Mouse (Mus musculus) urinary bladder, postnatal 10 days (tissue): Measurements from ENCODE around the gene Fgfr2.

Experiments used
- DNase-seq: peaks from one replicate; pipeline ENCODE4 v3.0.0; 2022; ENCODE audit warnings: low spot score

Fgfr2 gene

DNA sequence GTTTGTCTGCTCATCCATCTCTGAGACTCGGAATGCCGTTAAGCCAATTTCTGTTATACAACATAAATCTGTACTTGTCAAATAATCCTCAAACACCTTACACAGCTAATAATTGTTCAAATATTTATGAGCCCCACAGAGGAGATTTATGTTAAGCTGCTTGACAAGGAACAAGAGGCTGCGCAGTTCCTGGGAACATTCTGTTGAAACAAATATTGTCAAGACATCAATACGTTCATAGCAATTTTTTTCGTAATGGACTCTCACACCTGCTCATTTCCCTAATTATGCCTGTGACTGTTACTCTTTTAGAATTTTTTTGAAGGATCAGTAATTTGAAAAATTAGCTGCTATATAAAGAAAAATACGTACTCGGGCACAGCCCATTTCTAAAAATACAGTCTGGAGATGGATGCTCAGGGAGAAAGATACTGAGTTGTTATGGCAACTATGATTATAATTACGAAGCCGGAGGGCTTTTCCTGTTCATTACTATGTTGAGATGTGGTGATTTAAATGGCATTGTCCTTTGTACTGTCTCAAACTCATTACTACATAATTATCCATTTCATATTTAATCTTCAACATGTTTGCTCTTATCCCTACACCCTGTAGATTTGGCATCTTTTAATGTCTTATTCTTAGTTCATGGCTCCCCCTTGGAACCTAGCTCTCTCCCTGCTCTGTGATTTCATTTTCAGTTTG is 964.7 kb downstream of the Fgfr2 start:
- DNase-seq: no peak

DNA sequence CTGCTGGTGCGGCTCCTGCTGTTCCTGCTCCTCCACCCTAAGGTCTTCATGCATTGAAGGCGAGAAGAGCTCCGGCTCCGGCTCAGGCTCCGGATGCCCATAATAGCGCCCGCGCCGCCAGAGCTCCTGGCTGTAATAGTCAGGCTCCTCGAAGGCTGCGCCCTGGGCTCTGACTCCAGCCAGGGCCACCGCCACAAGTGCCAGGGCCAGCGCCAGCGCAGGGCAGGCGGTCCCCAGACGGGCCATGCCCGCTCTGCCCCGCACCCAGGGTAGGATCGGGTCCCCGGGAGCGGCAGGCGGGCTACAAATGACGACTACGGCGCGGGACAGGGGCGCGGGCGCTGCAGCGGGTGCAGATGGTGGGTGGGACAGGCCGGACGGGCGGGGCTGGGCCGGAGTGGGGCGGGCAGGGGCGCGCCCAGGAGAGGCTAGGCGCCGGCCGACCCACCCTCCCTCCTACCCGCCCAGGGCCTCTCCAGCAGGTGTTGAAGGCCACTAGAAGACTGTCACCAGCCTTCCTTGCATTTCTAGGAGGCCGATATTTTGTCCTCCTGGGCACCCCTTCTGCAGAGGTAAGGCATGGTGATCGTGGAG is 968.7 kb downstream of the Fgfr2 start, which contains the start of gene Cpxm2:
Gene Cpxm2, minus strand, starts transcription at position 372 of the 594 bp plus-strand sequence.
- DNase-seq: no peak

DNA sequence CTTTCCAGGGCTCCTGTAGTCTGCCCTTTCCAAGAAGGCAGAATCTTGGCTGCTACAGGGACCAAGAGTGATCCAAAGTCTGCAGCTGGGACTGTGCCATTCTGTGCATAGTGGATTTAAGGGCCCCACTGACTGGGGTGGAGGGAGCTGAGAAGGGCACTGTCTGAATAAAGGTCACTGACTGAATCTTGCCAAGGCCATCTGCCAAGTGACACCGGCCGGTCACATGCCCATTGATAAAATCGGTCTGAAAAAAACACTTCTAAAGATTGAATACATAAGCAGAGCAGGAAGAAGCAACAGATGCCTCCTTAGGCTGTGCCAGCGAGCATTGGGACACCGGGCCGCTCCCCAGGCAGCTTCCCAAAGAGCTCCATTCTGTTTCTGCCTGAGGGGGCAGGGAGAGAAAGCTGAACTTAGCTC is 969.4 kb downstream of the Fgfr2 start:
- no peak for DNase-seq

DNA sequence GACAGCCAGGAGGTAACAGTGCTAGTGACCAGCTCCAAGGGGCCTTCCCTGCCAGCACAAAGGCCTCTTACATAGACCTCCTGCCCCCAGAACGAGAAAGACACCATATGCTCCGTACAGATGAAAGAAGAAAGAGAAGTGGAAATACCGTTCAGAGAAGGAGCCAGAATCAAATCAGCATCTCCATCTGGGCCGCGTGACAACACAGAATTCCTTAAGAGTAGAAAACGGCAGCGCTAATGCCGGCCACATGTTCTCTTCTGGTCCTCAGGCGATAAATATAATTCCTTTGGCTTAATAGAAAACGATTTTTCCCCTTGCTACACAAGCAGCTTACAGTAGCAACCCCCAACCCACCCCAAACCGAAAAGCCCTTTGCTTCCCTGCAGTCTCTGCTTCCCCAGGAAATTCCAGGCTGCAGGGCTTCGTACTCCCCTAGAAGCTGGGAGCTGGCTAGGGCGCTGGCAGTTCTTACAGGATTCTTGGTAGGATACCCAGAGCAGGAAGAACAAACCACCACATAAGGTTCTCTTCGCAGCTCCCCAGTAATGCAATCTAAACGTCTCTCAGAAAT is 977.8 kb downstream of the Fgfr2 start:
- no peak for DNase-seq

DNA sequence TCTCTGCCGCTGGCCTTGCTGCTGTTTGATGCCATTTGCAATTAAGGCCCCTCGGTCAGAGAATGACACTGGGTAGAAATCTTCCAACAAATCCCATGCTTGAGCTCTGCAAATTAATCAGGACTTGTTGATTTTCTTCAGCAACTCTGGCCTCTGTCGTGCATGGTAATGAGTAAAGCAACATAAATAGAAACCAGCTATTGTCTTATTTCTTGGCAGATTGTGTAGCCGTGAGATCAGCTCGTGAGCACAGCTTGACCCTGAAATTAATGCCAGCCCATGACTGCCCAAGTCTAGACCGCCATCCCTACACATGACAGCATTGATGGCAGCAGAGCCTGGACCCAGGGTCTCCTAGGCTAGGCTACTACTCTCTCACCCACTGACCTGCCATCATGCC is 994.5 kb downstream of the Fgfr2 start:
- no peak for DNase-seq

DNA sequence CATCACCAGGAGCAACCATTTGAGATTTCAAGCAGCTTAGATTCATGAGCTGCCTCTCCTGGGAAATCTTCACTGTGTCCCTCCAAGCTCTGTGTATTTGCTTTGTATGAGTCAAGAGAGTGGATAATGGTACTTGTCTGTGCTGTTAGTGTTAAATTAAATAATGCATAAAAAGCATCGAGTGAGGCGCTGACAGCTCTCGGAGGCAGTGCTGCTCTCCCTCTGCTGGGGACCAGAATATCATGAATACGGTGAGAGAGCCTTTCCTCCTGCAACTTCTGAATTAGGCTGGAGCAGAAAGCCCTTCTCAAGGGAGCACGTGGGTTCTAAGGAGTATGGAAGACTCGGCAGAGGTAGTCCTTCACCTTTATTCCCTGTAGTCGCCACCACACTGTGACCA is 998.2 kb downstream of the Fgfr2 start:
- DNase-seq: no peak

DNA sequence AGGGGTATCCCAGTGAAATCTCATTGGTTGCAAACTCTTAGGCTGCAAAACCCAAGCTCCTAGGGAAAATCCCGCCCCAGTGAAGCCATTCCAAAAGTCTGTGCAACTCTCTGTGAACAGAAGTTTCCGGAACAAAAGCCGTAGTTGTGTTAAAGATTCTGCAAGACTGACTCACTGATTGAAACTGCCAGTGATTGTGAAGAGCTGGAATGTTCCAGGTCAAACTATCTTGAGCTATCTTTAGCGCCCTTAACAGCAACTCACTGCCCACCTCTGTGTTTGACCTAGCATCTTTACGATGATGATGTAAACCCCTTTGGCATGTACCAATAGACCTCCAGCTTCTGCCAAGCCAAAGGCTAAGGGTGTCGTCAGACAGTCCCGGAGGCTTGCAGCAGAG is 999.9 kb downstream of the Fgfr2 start:
- no peak for DNase-seq

DNA sequence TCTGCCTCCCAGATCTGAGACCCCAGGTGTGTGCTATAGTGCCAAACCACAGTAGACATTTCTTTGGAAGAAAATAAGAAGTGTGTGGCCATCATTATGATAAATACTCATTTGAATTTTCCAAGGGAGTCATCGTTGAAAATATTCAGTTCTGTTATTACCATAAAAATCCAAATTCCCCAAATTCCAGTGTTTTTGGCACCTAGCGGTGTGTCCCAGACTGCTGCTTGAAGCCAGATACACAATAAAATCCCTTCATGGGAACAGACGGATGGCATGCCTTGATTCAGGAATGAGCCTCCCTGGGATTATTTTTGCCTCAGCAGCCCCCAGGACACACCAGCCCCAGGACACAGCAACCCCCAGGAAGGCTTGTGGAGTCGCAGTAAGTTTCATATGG is 1003.3 kb downstream of the Fgfr2 start:
- no peak for DNase-seq

DNA sequence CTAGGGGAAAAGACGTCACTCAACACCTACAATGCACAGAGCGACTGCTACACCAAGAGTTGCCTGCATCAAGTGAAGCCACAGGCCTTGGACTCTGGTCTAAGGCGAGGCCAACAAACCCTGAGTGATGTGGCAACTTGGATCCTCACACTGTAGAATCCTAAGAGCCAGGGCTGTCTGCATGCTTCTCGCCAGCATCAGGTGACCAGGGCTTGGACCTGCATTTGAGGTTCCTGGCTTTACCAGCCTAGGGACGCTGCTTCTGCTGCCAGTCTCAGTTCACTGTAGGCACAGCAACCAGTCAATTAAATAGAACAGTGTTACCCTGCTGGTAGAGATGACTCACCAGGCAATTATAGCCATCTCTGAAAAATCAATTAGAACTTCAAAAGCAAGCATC is 1011.4 kb downstream of the Fgfr2 start:
- DNase-seq: no peak

DNA sequence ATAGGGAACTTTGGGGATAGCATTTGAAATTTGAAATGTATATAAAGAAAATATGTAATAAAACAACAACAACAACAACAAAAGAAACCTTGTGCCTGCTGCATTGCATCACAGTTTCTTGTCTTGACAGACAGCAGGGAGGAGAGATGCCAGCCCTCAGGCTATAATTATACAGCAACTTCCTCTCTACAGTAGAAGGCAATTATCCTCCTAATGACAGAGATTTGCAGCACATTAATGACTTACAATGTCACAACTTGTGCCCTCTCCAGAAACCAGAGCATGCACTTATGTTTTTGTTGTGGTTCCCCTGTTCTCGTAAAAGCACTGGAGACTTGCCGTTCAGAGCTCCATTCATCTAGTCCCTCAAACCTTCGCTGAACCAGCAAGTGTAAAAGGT is 1012.8 kb downstream of the Fgfr2 start:
- DNase-seq: no peak

DNA sequence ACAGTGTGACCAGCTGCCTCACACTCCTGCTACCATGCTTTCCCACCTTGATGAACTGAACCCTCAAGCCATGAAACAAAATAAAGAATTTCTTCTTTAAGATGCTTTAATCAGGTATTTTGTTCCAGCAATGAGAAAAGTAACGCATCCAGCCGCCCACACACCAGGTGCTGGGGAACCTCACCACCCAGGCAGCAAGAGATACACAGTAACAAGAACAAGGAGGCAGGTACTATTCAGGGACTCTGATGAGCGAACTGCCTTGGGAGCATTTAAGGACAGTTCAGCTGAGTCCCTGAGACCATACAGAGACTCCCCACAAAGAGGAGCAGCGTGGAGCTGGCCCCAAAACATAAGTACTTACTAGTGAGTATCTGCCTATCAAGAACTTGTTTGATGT is 1016.3 kb downstream of the Fgfr2 start:
- no peak for DNase-seq

DNA sequence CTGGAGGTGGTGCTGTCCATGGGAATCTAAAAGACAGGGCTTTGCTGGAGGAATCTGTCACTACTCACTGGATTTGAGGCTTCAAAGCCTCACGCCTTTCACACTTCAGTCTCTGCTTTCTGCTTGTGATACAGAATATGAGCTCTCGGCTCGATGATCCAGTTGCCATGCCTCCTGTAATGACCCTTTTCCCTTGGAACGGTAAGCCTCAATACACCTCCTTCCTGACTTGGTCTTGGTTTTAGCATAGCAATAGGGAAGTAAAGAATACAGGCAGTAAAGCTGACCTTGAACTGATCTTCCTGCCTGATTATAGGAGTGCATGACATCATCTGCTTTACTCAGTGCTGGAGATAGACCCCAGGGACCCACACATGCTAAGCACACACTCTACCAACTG is 1017.8 kb downstream of the Fgfr2 start:
- no peak for DNase-seq

DNA sequence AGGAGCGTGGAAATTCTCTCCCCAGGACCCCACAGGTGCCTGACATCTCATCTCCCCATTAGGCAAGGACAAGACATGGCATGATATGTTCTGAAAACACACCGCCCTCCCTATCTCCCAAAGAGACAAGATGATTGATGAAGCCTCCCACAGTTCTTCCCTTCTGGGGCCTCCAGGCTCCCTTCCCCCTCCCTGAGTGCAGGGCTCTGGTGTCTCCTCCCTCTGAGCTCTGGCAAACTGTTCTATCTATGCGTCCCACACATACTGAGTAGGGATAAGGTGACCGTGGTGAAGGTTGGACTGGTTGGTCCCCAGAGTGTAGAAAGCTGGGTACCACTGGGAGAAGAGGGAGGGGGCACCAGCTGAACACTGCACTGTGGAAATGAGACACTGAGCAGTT is 1024.7 kb downstream of the Fgfr2 start:
- no peak for DNase-seq

DNA sequence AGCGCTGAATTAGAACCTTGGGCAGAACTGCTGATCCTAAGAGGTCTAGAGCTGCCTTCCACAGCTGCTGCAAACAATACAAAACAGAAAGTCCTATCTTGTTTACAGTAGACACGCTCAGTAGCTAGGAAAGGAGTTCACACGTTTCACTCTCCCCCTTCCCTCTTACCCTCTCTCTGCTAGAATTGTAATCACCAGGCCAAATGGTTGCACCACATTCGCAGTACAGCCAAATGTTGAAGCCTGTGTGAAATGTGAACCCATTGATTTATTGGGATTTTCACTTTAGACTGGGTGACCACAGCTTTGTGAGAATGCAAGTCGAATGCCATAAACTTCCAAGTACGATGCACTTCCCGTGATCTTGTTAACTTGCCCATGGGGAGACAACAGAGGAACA is 1028.5 kb downstream of the Fgfr2 start:
- DNase-seq: no peak

DNA sequence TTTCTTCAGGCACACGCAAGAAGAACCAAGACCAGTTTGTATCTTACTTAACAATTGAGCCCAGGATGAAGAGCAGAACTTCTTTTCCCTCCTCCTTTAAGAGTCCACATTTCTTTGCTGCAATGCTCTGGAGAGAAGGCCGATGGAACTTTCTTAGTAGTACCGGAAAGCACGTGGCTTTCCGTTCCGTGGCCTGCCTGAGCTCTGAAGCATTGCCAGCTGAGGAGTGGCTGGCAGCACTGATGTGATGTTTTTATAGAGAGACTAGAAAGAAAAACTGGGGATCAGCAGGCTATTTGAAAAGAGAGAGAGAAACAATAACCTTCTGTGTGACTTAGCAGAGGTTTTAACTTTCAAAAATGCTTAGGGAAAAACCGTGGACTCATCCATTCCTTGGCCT is 1031.6 kb downstream of the Fgfr2 start:
- DNase-seq: no peak

DNA sequence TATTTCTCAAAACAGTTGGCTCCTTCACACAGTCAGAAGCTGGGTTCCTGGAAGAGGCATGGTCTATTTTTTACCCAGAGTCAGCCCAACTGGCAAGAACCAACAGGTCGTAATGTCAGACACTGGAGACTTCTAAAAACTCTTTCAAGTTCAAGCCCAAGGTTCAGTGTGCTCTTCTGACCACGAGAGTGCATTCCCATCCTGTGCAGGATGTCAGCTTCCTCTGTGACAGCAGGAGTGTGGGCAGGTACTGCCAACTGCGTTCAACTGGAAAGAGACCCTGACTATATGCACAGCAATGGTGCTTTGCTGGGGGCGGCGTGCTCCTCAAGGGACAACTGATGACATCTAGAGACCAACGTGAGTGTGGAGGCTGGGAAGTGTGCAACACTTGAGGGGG is 1034.5 kb downstream of the Fgfr2 start:
- DNase-seq: no peak

DNA sequence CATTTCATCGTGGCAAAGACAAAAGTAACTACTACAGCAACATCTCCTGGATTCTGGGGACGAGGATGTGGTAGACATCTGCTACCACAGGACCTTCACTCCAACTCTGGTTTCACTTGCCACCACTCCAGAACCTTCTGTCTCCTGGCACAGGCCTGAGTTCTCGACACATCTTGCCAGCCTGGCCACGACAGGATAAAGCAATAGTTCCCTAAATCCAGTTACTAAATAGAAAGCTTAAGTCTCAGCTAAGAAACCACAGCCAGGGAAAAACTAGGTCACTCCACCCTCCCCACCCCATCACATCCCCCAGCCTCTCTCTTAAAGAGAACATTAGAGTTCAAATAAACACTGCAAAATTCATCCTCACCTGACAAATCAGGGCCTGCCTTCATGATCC is 1035.0 kb downstream of the Fgfr2 start:
- DNase-seq: no peak

DNA sequence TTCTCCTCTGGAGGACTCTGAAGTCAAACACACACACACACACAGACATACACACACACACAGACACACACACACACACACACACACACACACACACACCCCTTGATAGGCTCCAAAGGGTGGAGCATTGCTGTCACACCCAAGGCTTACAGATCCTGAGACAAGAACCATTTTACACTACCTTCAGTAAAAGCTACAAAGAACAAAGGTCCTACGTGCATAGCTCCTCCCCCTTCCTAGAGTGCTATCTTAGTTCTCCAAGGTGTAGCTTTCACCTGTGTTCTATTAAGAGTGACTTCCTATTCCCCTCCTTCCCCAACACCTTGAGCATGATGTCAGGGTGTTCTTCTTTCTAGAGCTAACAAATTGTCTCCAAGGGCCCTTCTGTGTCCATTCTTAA is 1047.3 kb downstream of the Fgfr2 start:
- DNase-seq: no peak

DNA sequence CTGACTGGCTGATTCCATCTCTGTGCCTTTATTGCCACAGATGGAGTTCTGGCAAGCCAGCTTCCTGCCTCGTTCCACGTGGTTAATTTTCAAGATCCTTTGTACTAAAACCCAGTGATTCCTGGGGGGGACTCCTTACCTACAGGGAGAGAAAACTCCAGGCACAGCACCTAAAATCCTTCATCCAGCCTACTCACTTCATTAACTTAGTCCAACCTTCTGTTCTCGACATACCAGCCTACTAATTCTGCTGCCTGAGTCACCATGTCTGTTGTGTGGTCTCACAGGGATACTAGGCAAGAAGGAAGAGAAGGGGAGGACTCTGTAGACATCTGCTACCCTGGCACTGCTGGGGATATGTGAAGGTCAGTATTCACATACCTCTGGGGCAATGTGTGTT is 1048.6 kb downstream of the Fgfr2 start:
- no peak for DNase-seq

DNA sequence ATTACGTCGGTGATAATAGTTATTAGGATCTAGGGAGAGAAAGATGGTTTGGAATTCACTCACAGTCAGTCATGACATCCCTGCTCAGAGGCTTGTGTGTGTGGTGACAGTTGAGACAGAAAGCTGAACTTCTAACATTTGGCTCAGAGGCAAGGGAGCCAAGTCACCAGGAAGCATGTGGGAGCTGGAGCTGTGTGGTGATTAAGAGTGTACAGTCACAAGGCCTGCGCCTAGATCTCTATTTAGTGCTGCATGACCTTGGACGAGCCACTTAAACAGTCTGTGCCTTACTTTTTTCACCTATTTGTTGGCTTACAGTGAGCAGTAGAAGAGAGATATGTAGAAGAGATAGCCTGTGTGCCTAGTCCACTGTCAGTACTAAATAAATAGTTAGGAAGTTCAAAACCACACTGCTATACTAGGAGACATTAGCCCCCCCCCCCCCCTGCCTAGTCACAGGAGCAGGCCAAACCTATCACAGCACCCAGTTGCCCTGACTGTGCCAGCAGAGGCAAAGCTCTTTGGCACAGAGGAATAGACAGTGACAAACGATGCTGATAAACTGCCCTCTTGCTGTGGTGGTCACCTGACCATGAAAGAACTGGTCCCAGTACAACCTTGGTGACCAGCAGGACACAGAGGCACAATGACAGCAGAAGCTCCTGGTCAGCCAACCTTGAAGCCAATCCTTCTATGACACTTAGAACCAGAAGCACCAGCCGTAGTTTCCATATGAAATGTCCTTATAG is 1052.1 kb downstream of the Fgfr2 start:
- no peak for DNase-seq

DNA sequence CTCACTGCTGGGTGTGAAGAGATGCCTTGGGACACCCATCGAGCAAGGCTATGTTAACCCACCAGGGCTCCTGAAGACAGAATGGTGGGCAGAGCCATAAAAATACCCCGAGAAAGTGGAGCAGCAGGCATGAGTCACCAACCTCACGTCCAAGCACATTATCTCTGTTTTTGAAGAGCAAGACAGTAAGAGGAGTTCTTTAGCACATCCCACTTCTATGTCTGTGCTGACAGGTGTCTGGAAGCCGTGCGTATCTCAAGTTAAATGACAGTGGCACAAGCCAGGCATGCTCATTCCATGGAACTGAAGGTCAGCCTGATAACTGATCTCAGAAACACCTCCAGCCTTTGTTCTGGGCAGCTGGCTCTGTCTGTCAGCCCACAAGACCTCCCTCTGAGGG is 1055.2 kb downstream of the Fgfr2 start:
- DNase-seq: no peak

DNA sequence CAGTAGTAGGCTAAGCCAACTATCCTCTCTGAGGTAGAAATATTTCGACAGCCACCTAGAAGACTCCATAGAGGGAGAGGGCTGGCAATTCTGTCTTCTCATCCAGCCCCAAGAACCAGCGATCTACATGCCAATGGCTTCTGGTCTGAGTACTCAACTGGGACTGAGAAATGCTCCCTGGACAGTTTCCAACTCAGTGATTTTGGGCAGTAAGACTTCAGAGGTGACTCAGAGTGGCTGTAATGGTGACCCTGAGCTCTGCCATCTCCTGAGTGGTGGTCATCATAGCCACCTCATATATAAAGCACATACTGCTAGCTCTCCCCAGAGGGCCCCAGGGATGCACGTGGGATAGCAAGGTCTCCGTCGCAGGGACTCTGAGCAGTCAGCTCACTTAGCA is 1055.6 kb downstream of the Fgfr2 start:
- DNase-seq: no peak

DNA sequence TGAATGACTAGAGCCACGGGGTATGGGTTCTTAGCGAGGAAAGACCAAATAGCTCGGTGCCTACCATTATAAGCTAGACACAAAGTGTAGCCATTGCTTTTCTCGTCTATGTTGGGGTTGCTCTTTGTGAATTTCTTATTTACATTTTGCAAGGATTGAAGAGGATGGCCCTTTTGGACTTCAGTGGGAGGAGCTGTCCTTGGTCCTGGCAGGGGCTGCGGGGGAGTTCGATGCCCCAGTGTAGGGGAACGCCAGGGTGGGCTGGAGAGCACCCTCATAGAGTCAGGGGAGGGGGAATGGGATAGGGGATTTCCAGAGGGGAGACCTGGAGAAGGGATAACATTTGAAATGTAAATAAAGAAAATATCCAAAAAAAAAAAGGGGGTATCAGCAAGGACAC is 1063.0 kb downstream of the Fgfr2 start:
- DNase-seq: no peak
